Mouse (Mus musculus) kidney, postnatal 0 days (tissue): Measurements from ENCODE around the gene Kalrn. TPM values are rescaled to one million over a fixed set of nuclear protein-coding genes. Genes with fewer than 3 reads are reported as not detected.

ENCODE experiments used
- ATAC-seq: fragments of 200-750 bp; cut with Nextera tagmentation; replicated peaks from 2 replicates; pipeline ENCODE4 v1.8.0; 2017; ENCODE audit warnings: low read depth, moderate number of reproducible peaks, moderate TSS enrichment, moderate library complexity; ENCODE audit not compliant: low FRiP score
- DNase-seq: peaks from one replicate; pipeline ENCODE4 v3.0.0-alpha.2; 2016; ENCODE audit warnings: low spot score
- H3K27ac ChIP-seq: fragments of 300-500 bp; sonication (generic); 2 replicates; pipeline ENCODE4 v1.5.1; 2014; ENCODE audit warnings: mild to moderate bottlenecking
- H3K27me3 ChIP-seq: fragments of 300-500 bp; sonication (generic); 2 replicates; pipeline ENCODE4 v1.6.1; 2014; ENCODE audit warnings: low read length, mixed read lengths; ENCODE audit not compliant: insufficient read depth
- H3K36me3 ChIP-seq: fragments of 300-500 bp; sonication (generic); 2 replicates; pipeline ENCODE4 v1.6.1; 2014; ENCODE audit warnings: low read length, mixed read lengths; ENCODE audit not compliant: insufficient read depth
- H3K4me1 ChIP-seq: fragments of 300-500 bp; sonication (generic); replicated peaks from 2 replicates; pipeline ENCODE4 v1.6.1; 2014; ENCODE audit warnings: antibody characterized with exemption, low read length, mixed read lengths; ENCODE audit not compliant: insufficient read depth
- H3K4me2 ChIP-seq: fragments of 300-500 bp; sonication (generic); 2 replicates; pipeline ENCODE4 v1.6.1; 2014; ENCODE audit warnings: mild to moderate bottlenecking, low read length, moderate library complexity, mixed read lengths
- H3K4me3 ChIP-seq: fragments of 300-500 bp; sonication (generic); replicated peaks from 2 replicates; pipeline ENCODE4 v1.5.1; 2014; ENCODE audit warnings: low read depth, low read length
- H3K9ac ChIP-seq: fragments of 300-500 bp; sonication (generic); 2 replicates; pipeline ENCODE4 v1.6.1; 2014; ENCODE audit warnings: low read depth, low read length
- H3K9me3 ChIP-seq: fragments of 300-500 bp; sonication (generic); replicated peaks from 2 replicates; pipeline ENCODE4 v1.6.1; 2016; ENCODE audit warnings: low read length, inconsistent platforms, mixed read lengths
- CTCF ChIP-seq: IDR thresholded peaks from 2 replicates; pipeline ENCODE4 v1.5.1; 2016; ENCODE audit warnings: antibody characterized with exemption, low read depth, mild to moderate bottlenecking, moderate library complexity
- WGBS: fragments of 180-500 bp; shearing (Covaris S2); extraction: QIAGEN DNeasy Blood & Tissue Kit; methylation state at CpG from one replicate; pipeline ENCODE4 v1.1.7; 2014; 5-methylcytosine and 5-hydroxymethylcytosine counted together
- polyA plus RNA-seq: library from polyadenylated mRNA; unstranded; fragments of >200 nt; fragmentation: Nextera tagmentation; extraction: Ambion mirVana; gene quantifications from 2 replicates; pipeline ENCODE4 v1.2.1, GENCODE M21; 2015

Kalrn gene
- polyA plus RNA-seq, 1 experiment from 2014 or later: 20.0 TPM

GRCm38 (mm10) chr16:34167042-34167441, 406.3 kb downstream of the Kalrn start:
- no peaks in the 10 kb centered on the region for H3K4me1 ChIP-seq
- no peaks in the 10 kb centered on the region for H3K27me3 ChIP-seq
- TF ChIP-seq CTCF: no peak
- H3K36me3 ChIP-seq: no peaks in the 10 kb centered on the region
- no peak overlapping the region for H3K9ac ChIP-seq
- no peak for DNase-seq
- no peak overlapping the region for H3K4me3 ChIP-seq
- no peak for ATAC-seq
- WGBS: 84% methylated on average over 5 of the region's 5 CpGs
- H3K27ac ChIP-seq: no peak overlapping the region
- no peak overlapping the region for H3K4me2 ChIP-seq
- no peaks in the 10 kb centered on the region for H3K9me3 ChIP-seq

GRCm38 (mm10) chr16:34163086-34163485, 410.2 kb downstream of the Kalrn start:
- no peaks in the 10 kb centered on the region for H3K4me1 ChIP-seq
- WGBS: 73% methylated on average over 9 of the region's 9 CpGs
- no peak overlapping the region for H3K4me3 ChIP-seq
- no peak overlapping the region for H3K27ac ChIP-seq
- no peak for DNase-seq
- H3K4me2 ChIP-seq: no peak overlapping the region
- no peak for ATAC-seq
- no peaks in the 10 kb centered on the region for H3K27me3 ChIP-seq
- no peak overlapping the region for H3K9ac ChIP-seq
- no peaks in the 10 kb centered on the region for H3K9me3 ChIP-seq
- H3K36me3 ChIP-seq: no peaks in the 10 kb centered on the region
- no peak for TF ChIP-seq CTCF

- ATAC-seq (no peak), DNase-seq (peak; percentile 2)
- TF ChIP-seq CTCF: no peak
- H3K27ac ChIP-seq: no peak overlapping the region
- no peaks in the 10 kb centered on the region for H3K27me3 ChIP-seq
- H3K4me1 ChIP-seq: no peaks in the 10 kb centered on the region
- H3K4me2 ChIP-seq: no peak overlapping the region
- H3K9ac ChIP-seq: no peak overlapping the region
- H3K36me3 ChIP-seq: no peaks in the 10 kb centered on the region
- 93% methylated on average over 3 of the region's 3 CpGs for WGBS
- no peak overlapping the region for H3K4me3 ChIP-seq
- no peaks in the 10 kb centered on the region for H3K9me3 ChIP-seq
Observed at GRCm38 (mm10) chr16:34159576-34159975, 413.8 kb downstream of the Kalrn start.

- Histone ChIP-seq H3K36me3 (no peaks in the 10 kb centered on the region), H3K4me3 (no peak overlapping the region), H3K27ac (no peak overlapping the region), H3K27me3 (no peaks in the 10 kb centered on the region), H3K9me3 (no peaks in the 10 kb centered on the region), H3K9ac (no peak overlapping the region), H3K4me1 (no peaks in the 10 kb centered on the region), H3K4me2 (no peak overlapping the region)
- no peak for ATAC-seq
- 62% methylated on average over 4 of the region's 4 CpGs for WGBS
- TF ChIP-seq CTCF: no peak
- peak; percentile 3 for DNase-seq
Observed at GRCm38 (mm10) chr16:34157386-34158135, 415.8 kb downstream of the Kalrn start.

- Histone ChIP-seq H3K4me1 (no peaks in the 10 kb centered on the region), H3K9me3 (no peaks in the 10 kb centered on the region), H3K27ac (no peak overlapping the region), H3K4me2 (no peak overlapping the region), H3K36me3 (no peaks in the 10 kb centered on the region), H3K27me3 (no peaks in the 10 kb centered on the region), H3K4me3 (no peak overlapping the region), H3K9ac (no peak overlapping the region)
- DNase-seq (no peak), ATAC-seq (no peak)
- no peak for TF ChIP-seq CTCF
- WGBS: 88% methylated on average over 3 of the region's 3 CpGs
Observed at GRCm38 (mm10) chr16:34155696-34156095, 417.6 kb downstream of the Kalrn start.

GRCm38 (mm10) chr16:34154903-34155302, 418.4 kb downstream of the Kalrn start:
- no peak overlapping the region for H3K4me3 ChIP-seq
- no peak overlapping the region for H3K4me2 ChIP-seq
- H3K27me3 ChIP-seq: no peaks in the 10 kb centered on the region
- no peaks in the 10 kb centered on the region for H3K36me3 ChIP-seq
- no peak for TF ChIP-seq CTCF
- ATAC-seq (no peak), DNase-seq (no peak)
- H3K27ac ChIP-seq: no peak overlapping the region
- H3K9me3 ChIP-seq: no peaks in the 10 kb centered on the region
- H3K4me1 ChIP-seq: no peaks in the 10 kb centered on the region
- H3K9ac ChIP-seq: no peak overlapping the region
- 82% methylated on average over 3 of the region's 3 CpGs for WGBS

- no peak overlapping the region for H3K9ac ChIP-seq
- H3K9me3 ChIP-seq: no peaks in the 10 kb centered on the region
- no peaks in the 10 kb centered on the region for H3K27me3 ChIP-seq
- H3K36me3 ChIP-seq: no peaks in the 10 kb centered on the region
- no peak for ATAC-seq
- no peak overlapping the region for H3K4me3 ChIP-seq
- H3K4me2 ChIP-seq: no peak overlapping the region
- DNase-seq: no peak
- H3K4me1 ChIP-seq: no peaks in the 10 kb centered on the region
- no peak for TF ChIP-seq CTCF
- 72% methylated on average over 3 of the region's 3 CpGs for WGBS
- H3K27ac ChIP-seq: no peak overlapping the region
Observed at GRCm38 (mm10) chr16:34151528-34152071, 421.7 kb downstream of the Kalrn start.
